Mouse (Mus musculus): ENCODE measurements around the gene Elovl1. TPM values are rescaled to one million over a fixed set of nuclear protein-coding genes. Genes with fewer than 3 reads are reported as not detected.

Elovl1 gene
- polyA plus RNA-seq (2016; fragmentation: Nextera tagmentation; extraction: Ambion mirVana) = 117 and 127 TPM in 2 replicates

DNA sequence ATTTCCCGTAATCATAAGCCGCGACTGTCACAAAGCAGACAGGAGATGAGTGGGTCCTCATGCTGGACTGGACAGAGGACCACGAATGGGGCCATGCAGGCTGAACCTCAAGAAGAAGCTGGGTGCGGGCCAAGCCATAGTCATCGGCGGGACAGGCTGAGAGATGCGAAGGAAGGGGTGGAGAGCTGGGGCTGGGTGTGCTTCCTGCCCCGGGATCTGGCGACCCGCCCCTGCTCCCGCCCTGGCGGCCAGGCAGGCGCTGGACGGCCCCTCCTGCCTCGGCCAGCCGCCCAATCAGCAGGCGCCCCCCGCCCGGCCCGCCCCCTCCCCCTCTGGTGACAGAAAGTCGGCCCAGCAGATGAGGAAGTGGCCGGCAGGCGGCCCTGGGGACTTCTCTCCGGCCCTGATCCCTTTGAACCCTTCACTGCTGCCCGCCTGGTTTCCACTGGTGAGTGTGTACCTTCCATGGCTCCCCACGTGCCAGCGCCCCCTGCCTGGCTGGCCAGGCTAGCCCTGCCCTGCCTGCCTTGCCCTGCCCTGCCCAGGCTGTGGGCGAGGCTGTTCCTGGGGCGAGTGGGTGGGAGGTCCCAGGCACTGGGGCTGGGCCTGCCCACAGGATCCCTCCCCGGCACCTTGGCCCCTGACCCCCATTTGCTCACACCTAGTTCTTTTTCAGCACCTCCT, at the start of gene Elovl1:
TSS of gene Elovl1 (plus strand) at position 326 of the 684 bp plus-strand sequence.
- ATAC-seq = peak; percentile 89

DNA sequence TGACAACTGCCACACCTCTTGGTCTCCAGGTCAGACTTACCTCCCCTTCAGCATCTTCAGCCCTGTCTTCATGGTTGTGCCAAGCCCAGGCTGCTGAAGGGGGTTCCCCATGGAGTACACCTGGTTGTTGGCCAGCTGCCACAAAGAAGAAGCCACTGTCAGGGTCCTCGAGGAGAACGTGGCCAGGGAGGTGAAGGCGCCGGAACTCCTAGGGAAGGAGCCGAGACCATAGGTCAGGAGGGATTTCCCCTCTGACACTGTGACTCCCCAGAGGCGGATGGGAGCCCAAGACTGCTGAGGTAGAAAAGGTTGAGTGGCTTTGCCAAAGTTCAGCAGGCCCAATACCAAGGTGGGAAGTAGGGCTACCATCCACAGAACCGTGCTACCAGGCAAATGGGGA, 44.6 kb upstream of the Elovl1 start:
- H3K4me2 ChIP-seq = no peak overlapping the region
- peaks cover 98% of the 10 kb centered on the region for H3K36me3 ChIP-seq
- H3K4me1 ChIP-seq = no peaks in the 10 kb centered on the region
- WGBS (ENCODE audit: insufficient replicate concordance) = 85% methylated on average over 7 of the region's 7 CpGs
- no peak overlapping the region for H3K27ac ChIP-seq
- no peak overlapping the region for H3K4me3 ChIP-seq
- H3K9ac ChIP-seq = no peak overlapping the region
- H3K9me3 ChIP-seq (replicated peaks) = no peaks in the 10 kb centered on the region
- H3K27me3 ChIP-seq (replicated peaks) = no peaks in the 10 kb centered on the region
- ATAC-seq = no peak

More for the DNA sequence above, at the start of gene Elovl1:
- no peaks in the 10 kb centered on the region for H3K9me3 ChIP-seq (replicated peaks)
- H3K27me3 ChIP-seq (replicated peaks) = no peaks in the 10 kb centered on the region
- peak within 1 kb of the TSS; percentile 75 for H3K4me3 ChIP-seq
- peaks cover 36% of the 10 kb centered on the region for H3K36me3 ChIP-seq
- peak within 1 kb of the TSS; percentile 83 for H3K4me2 ChIP-seq
- peaks cover 93% of the 10 kb centered on the region for H3K4me1 ChIP-seq
- H3K27ac ChIP-seq = peak within 1 kb of the TSS; percentile 88
- peak within 1 kb of the TSS; percentile 86 for H3K9ac ChIP-seq
- WGBS (ENCODE audit: insufficient replicate concordance) = under 1% methylated on average over 28 of the region's 31 CpGs

DNA sequence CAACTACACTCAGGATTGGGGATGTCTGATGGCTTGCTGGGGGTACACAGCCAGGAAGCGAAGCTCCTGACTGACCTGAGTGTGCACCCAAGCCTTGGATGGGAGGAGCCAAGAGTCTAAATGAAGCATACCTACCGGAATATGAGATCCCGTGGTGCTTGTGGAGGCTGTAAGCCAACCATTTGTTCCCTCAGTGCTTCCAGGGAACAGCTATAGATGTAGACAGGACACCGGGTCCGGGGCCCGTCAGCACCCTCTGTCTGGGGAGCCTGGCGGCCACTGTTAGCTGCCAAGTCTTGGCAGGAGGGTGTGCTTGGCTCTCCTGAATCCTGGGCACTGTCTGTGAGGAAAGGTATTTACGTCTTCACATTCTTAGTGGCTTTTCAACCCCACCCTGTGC, 40.6 kb upstream of the Elovl1 start:
- no peaks in the 10 kb centered on the region for H3K9me3 ChIP-seq (replicated peaks)
- ATAC-seq = no peak
- H3K4me1 ChIP-seq = no peaks in the 10 kb centered on the region
- no peak overlapping the region for H3K9ac ChIP-seq
- no peak overlapping the region for H3K4me3 ChIP-seq
- no peak overlapping the region for H3K4me2 ChIP-seq
- 89% methylated on average over 8 of the region's 8 CpGs for WGBS (ENCODE audit: insufficient replicate concordance)
- peaks cover 100% of the 10 kb centered on the region for H3K36me3 ChIP-seq
- H3K27ac ChIP-seq = no peak overlapping the region
- no peaks in the 10 kb centered on the region for H3K27me3 ChIP-seq (replicated peaks)

DNA sequence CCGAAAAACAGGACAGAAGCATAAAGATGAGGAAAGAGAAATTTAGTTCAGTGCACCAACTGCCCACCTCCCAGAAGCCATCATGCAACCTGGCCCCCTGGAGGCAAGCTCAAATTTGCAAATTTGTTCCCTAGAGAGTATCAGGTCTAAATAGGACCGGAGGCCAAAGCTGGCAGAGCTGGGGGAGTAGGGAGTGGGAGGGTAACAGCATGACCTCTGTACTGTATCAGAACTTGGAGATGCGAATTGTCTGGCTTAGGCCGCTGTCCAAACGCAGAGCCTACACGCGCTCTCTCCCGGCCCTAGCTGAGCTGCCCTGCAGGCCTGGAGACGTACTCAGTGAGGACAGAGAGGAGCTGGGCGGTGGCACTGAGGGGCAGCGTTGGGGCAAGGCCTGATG, 37.7 kb upstream of the Elovl1 start:
- no peak overlapping the region for H3K4me2 ChIP-seq
- no peak overlapping the region for H3K4me3 ChIP-seq
- WGBS (ENCODE audit: insufficient replicate concordance) = 88% methylated on average over 11 of the region's 11 CpGs
- no peak for ATAC-seq
- H3K36me3 ChIP-seq = peaks cover 99% of the 10 kb centered on the region
- no peaks in the 10 kb centered on the region for H3K9me3 ChIP-seq (replicated peaks)
- no peaks in the 10 kb centered on the region for H3K4me1 ChIP-seq
- no peak overlapping the region for H3K27ac ChIP-seq
- no peak overlapping the region for H3K9ac ChIP-seq
- no peaks in the 10 kb centered on the region for H3K27me3 ChIP-seq (replicated peaks)

DNA sequence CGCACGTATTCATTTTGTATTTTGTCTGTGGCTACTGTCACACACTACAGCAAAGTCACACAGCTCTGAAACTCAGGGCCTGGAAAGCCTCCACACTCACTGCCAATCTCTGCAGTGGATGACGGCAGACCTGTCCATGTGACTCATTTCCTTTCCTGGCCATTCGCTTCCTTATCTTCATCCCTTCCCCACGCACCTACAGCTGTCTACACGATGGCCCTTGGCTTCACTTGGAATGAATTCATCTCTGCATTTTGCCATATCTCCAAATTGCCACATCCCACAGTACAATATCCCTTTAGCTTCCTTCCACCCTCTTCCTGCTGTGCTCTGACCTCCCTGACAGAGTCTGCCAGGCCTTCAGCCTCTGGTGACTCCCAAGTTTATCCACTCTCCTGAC, 33.4 kb upstream of the Elovl1 start:
- Histone ChIP-seq H3K36me3 (peaks cover 97% of the 10 kb centered on the region), H3K27me3 (replicated peaks) (no peaks in the 10 kb centered on the region), H3K4me1 (no peaks in the 10 kb centered on the region), H3K4me3 (no peak overlapping the region), H3K9ac (no peak overlapping the region), H3K4me2 (no peak overlapping the region), H3K27ac (no peak overlapping the region), H3K9me3 (replicated peaks) (no peaks in the 10 kb centered on the region)
- no peak for ATAC-seq
- 69% methylated on average over 6 of the region's 6 CpGs for WGBS (ENCODE audit: insufficient replicate concordance)

DNA sequence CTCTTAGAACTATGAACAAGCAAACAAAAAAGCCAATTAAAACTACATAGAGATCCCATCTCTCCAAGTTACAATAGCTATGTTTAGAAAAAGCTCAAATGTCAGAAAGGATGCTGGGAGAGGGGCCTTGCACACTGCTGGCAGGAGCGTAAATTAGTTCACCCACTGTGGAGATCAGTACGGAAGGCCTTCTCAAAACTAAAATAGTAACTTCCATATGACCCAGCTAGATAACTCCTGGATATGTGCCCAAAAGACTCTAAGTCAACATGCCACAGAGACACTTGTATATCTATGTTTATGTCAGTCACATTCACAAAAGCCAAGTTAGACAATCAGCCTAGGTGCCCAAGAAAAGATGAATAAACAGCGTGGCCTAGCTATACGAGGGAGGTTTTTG, 32.6 kb upstream of the Elovl1 start:
- H3K27ac ChIP-seq = no peak overlapping the region
- no peak for ATAC-seq
- H3K4me1 ChIP-seq = no peaks in the 10 kb centered on the region
- peaks cover 97% of the 10 kb centered on the region for H3K36me3 ChIP-seq
- no peak overlapping the region for H3K9ac ChIP-seq
- H3K27me3 ChIP-seq (replicated peaks) = no peaks in the 10 kb centered on the region
- H3K9me3 ChIP-seq (replicated peaks) = no peaks in the 10 kb centered on the region
- 83% methylated on average over 4 of the region's 4 CpGs for WGBS (ENCODE audit: insufficient replicate concordance)
- no peak overlapping the region for H3K4me3 ChIP-seq
- H3K4me2 ChIP-seq = no peak overlapping the region

DNA sequence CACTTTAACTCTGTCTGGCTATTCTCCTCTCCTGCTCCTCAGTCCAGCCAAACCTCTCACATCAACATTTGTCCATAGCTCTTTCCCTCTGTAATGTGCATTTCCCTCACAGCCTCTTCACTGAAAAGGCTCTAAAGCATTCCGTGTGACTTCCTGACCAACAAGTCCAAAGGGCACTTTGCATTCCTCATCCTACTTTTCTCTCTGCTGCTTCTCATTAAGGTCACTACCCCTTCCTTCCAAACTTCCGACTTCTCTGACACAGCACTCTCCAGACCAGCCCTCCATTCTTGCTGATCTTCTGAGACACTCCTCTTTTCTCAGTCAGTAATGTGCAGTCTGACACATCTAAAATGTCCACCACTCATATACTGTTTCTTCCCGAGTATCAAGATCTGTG, 31.5 kb upstream of the Elovl1 start:
- Histone ChIP-seq H3K27ac (no peak overlapping the region), H3K4me2 (no peak overlapping the region), H3K36me3 (peaks cover 96% of the 10 kb centered on the region), H3K4me1 (peaks cover 2% of the 10 kb centered on the region; the same call in 1 of the 2 replicates), H3K27me3 (replicated peaks) (no peaks in the 10 kb centered on the region), H3K9ac (no peak overlapping the region), H3K4me3 (no peak overlapping the region), H3K9me3 (replicated peaks) (no peaks in the 10 kb centered on the region)
- 69% methylated on average over 3 of the region's 3 CpGs for WGBS (ENCODE audit: insufficient replicate concordance)
- ATAC-seq = no peak

DNA sequence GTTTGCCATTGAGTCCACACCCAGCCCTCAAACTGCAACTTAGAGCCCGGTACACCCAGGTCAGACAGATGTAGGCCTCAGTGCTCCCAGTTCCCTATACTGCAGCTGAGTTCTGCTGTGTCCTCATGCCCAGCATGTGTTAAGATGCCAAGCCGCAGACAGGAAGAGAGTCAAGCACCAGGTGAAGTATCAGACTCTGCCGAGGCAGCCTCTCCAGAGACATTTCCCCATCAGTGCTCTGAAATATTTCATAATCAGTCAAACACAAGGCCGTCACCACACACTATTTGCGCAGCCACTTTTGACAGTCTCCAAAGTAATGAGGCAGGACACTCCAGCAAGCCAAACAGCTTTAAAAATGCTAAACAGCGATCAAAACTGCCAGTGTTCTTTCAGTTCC, 29.5 kb upstream of the Elovl1 start:
- no peak overlapping the region for H3K27ac ChIP-seq
- no peak for ATAC-seq

DNA sequence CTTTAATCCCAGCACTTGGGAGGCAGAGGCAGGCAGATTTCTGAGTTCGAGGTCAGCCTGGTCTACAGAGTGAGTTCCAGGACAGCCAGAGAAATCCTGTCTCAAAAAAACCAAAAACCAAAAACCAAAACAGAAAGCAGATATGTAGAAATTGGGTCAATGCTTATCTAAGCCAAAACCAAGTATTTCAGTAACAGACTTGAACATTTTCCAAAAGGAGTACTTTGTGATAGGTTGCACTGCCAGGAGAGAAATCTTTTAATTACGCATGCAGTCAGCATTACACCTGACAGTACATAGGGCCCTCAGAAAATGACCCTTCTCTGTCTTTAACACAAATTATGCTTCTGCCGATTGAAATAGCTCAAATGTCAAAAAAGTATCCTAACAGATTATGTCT, 26.5 kb upstream of the Elovl1 start:
- Histone ChIP-seq H3K9ac (no peak overlapping the region), H3K4me2 (peak overlapping the region; percentile 15; the same call in 1 of the 2 replicates), H3K36me3 (peaks cover 85% of the 10 kb centered on the region), H3K4me1 (peaks cover 25% of the 10 kb centered on the region), H3K9me3 (replicated peaks) (no peaks in the 10 kb centered on the region), H3K27ac (no peak overlapping the region), H3K4me3 (no peak overlapping the region), H3K27me3 (replicated peaks) (no peaks in the 10 kb centered on the region)
- no peak for ATAC-seq
- 84% methylated on average over 3 of the region's 3 CpGs for WGBS (ENCODE audit: insufficient replicate concordance)

More for the DNA sequence above, 29.5 kb upstream of the Elovl1 start:
- WGBS (ENCODE audit: insufficient replicate concordance) = 84% methylated on average over 6 of the region's 6 CpGs
- Histone ChIP-seq H3K9me3 (replicated peaks) (no peaks in the 10 kb centered on the region), H3K4me2 (no peak overlapping the region), H3K27me3 (replicated peaks) (no peaks in the 10 kb centered on the region), H3K4me3 (no peak overlapping the region), H3K4me1 (peaks cover 22% of the 10 kb centered on the region), H3K36me3 (peaks cover 96% of the 10 kb centered on the region), H3K9ac (no peak overlapping the region)

DNA sequence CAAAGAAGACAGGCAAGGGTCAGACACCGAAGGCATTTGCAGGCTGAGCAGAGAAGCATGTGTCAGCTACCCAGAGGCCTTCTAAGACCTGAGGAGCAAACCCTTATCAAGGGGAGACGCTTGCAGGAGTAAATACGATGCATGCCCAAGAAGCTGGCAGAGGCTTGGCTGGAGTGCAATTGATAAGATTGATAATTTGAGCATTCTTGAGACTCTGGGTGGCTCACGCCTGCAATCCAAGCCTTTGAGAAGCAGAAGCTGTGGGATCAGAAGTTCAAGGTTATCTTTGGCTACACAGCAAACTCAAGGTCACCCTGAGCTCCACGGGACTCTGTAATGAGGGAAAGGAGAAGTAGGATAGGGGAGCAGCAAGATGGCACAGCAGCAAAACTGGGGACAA, 26.0 kb upstream of the Elovl1 start:
- H3K9me3 ChIP-seq (replicated peaks) = no peaks in the 10 kb centered on the region
- WGBS (ENCODE audit: insufficient replicate concordance) = 39% methylated on average over 5 of the region's 5 CpGs
- ATAC-seq = peak; percentile 85
- H3K9ac ChIP-seq = no peak overlapping the region
- H3K4me3 ChIP-seq = no peak overlapping the region
- H3K4me2 ChIP-seq = peak overlapping the region; percentile 15; the same call in 1 of the 2 replicates
- no peaks in the 10 kb centered on the region for H3K27me3 ChIP-seq (replicated peaks)
- H3K36me3 ChIP-seq = peaks cover 81% of the 10 kb centered on the region
- no peak overlapping the region for H3K27ac ChIP-seq
- peaks cover 25% of the 10 kb centered on the region for H3K4me1 ChIP-seq

DNA sequence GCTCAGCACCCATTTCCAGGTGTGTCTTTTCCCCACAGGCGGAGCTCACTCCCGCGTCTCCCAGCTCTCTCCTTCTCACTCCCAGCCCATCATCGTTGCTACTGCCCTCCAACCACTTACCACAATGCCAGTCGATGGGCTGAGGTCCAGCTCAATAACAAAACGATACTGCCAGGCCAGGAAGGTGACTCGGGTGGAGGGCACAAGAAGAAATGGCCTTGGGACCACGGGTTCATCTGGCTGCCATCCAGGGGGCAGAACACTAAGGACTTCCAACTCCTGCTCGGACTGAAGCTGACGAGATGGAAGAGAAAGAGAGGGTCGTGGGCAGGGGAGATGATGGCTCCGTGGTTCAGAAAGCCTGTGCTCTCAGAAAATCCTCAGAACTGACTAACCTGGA, 25.2 kb upstream of the Elovl1 start:
- no peak overlapping the region for H3K27ac ChIP-seq
- H3K4me2 ChIP-seq = no peak overlapping the region
- no peaks in the 10 kb centered on the region for H3K27me3 ChIP-seq (replicated peaks)
- H3K9me3 ChIP-seq (replicated peaks) = no peaks in the 10 kb centered on the region
- peaks cover 73% of the 10 kb centered on the region for H3K36me3 ChIP-seq
- ATAC-seq = no peak
- WGBS (ENCODE audit: insufficient replicate concordance) = 83% methylated on average over 12 of the region's 12 CpGs
- H3K4me3 ChIP-seq = no peak overlapping the region
- H3K9ac ChIP-seq = 0 out of 2 replicates have a peak overlapping the region, but pooled peaks have one; percentile 12
- H3K4me1 ChIP-seq = peaks cover 30% of the 10 kb centered on the region

DNA sequence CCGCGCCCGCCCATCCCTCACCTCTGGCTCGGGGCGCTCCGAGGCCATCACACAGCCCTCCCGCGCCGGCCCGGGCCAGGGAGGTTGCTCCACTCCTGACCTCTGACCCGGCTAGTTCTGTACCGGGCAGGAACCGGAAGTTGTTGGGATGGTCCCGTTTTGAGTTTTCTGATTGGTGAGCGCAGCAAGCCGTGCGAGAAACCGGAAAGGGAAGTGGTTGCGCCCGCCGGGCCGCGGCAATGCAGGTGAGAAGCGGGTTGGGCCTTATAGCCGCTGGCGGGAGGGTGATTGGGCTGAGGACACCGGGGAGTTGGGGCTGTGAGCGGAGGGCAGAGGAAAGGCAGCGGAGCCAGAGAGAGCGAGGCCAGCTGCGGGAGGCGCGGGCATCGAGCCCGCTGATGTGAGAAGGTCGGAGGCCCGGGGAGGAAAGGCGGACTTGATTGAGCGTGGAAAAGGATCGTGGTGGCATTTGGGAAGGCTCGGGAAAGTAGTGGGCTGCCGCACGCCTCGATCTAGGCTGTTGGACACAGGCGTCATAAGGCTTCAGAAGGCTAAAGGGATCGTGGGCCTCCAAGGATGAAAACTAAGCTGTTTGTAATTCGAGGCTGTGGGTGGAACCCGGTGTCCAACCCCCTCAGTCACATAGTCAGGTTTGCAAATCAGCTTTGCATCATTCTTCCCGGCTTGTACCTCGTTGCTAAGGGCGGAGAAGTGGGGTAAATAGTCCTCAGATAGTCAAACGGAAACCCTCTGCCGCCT, 18.6 kb upstream of the Elovl1 start, which contains the start of the genes Szt2 and Med8:
TSS of gene Szt2 (minus strand) at position 132 of the 759 bp plus-strand sequence.
TSS of gene Med8 (plus strand) at position 196 of the 759 bp plus-strand sequence.
- H3K9me3 ChIP-seq (replicated peaks) = no peaks in the 10 kb centered on the region
- ATAC-seq = peak; percentile 97
- WGBS (ENCODE audit: insufficient replicate concordance) = under 1% methylated on average over 51 of the region's 53 CpGs
- H3K36me3 ChIP-seq = peaks cover 57% of the 10 kb centered on the region
- H3K9ac ChIP-seq = peak within 1 kb of the TSS; percentile 90
- peak within 1 kb of the TSS; percentile 93 for H3K4me3 ChIP-seq
- no peaks in the 10 kb centered on the region for H3K27me3 ChIP-seq (replicated peaks)
- H3K4me1 ChIP-seq = peaks cover 32% of the 10 kb centered on the region
- peak within 1 kb of the TSS; percentile 85 for H3K4me2 ChIP-seq
- peak within 1 kb of the TSS; percentile 79 for H3K27ac ChIP-seq

Measured in liver, embryonic 12.5 days (tissue).